Mouse (Mus musculus) effector memory CD4-positive, alpha-beta T cell, adult 5 months (primary cell): ENCODE results near the gene Olfr786. TPM values are rescaled to one million over a fixed set of nuclear protein-coding genes. Genes with fewer than 3 reads are reported as not detected.

Source experiments
- polyA plus RNA-seq: library from polyadenylated mRNA; unstranded; fragments of 100-300 nt; shearing (Covaris generic); gene quantifications from one replicate; pipeline ENCODE4 v1.2.1, GENCODE M21; 2017

Gene Olfr786
- polyA plus RNA-seq = not detected

GRCm38 (mm10) chr10:129427006-129427405 lies at the start of gene Olfr786:
TSS of gene Olfr786 (plus strand) at chr10:129427306.

GRCm38 (mm10) chr10:129383783-129384182 lies 43.3 kb upstream of the Olfr786 start, which contains the start of gene Olfr784:
TSS of gene Olfr784 (plus strand) at chr10:129384083.

GRCm38 (mm10) chr10:129405126-129405525 lies 22.0 kb upstream of the Olfr786 start, which contains the start of gene Olfr785:
TSS of gene Olfr785 (plus strand) at chr10:129405426.

GRCm38 (mm10) chr10:129461562-129461961 lies 34.5 kb downstream of the Olfr786 start, which contains the start of gene Olfr787:
TSS of gene Olfr787 (plus strand) at chr10:129461862.

GRCm38 (mm10) chr10:129470698-129471097 lies 43.6 kb downstream of the Olfr786 start, which contains the start of gene Olfr788:
TSS of gene Olfr788 (plus strand) at chr10:129470998.

GRCm38 (mm10) chr10:129484452-129484851 lies 57.3 kb downstream of the Olfr786 start, which contains the start of gene Olfr789:
TSS of gene Olfr789 (plus strand) at chr10:129484752.

Other genes with a start within 250 kb of the Olfr786 start
- not detected for gene Olfr772, start 249.4 kb upstream of the Olfr786 start, polyA plus RNA-seq
- gene Olfr773, start 239.9 kb upstream of the Olfr786 start, polyA plus RNA-seq = not detected
- not detected for gene Olfr774, start 191.1 kb upstream of the Olfr786 start, polyA plus RNA-seq
- gene Olfr775, start 178.9 kb upstream of the Olfr786 start, polyA plus RNA-seq = not detected
- not detected for gene Olfr776, start 168.2 kb upstream of the Olfr786 start, polyA plus RNA-seq
- gene Olfr777, start 155.8 kb upstream of the Olfr786 start, polyA plus RNA-seq = not detected
- gene Olfr780, start 109.2 kb upstream of the Olfr786 start, polyA plus RNA-seq = not detected
- gene Olfr781, start 98.5 kb upstream of the Olfr786 start, polyA plus RNA-seq = not detected
- gene Olfr782, start 78.5 kb upstream of the Olfr786 start, polyA plus RNA-seq = not detected
- gene Olfr784, start 43.2 kb upstream of the Olfr786 start, polyA plus RNA-seq = not detected
- not detected for gene Olfr785, start 21.9 kb upstream of the Olfr786 start, polyA plus RNA-seq
- 0.12 TPM for gene Olfr787, start 34.6 kb downstream of the Olfr786 start, polyA plus RNA-seq
- gene Olfr788, start 43.7 kb downstream of the Olfr786 start, polyA plus RNA-seq = 0.10 TPM
- gene Olfr789, start 57.4 kb downstream of the Olfr786 start, polyA plus RNA-seq = not detected
- gene Olfr790, start 71.2 kb downstream of the Olfr786 start, polyA plus RNA-seq = not detected
- gene Olfr791, start 94.5 kb downstream of the Olfr786 start, polyA plus RNA-seq = not detected
- not detected for gene Olfr792, start 111.9 kb downstream of the Olfr786 start, polyA plus RNA-seq
- gene Olfr794, start 140.3 kb downstream of the Olfr786 start, polyA plus RNA-seq = not detected
- not detected for gene Olfr796, start 185.3 kb downstream of the Olfr786 start, polyA plus RNA-seq
- 0.14 TPM for gene Olfr798, start 200.6 kb downstream of the Olfr786 start, polyA plus RNA-seq
- not detected for gene Olfr799, start 210.2 kb downstream of the Olfr786 start, polyA plus RNA-seq
- not detected for gene Olfr800, start 230.4 kb downstream of the Olfr786 start, polyA plus RNA-seq
- not detected for gene Olfr801, start 246.6 kb downstream of the Olfr786 start, polyA plus RNA-seq